Mouse (Mus musculus): ENCODE results near the gene Camta1.

The Camta1 gene

GRCm38 (mm10) chr4:150872681-150873080 lies 989.0 kb downstream of the Camta1 start:
- in situ Hi-C loops (cut with MboI; ENCODE audit: unreplicated experiment in 2 of 2), result no loop called here

GRCm38 (mm10) chr4:150872139-150872651 lies 989.5 kb downstream of the Camta1 start:
- in situ Hi-C loops (cut with MboI; ENCODE audit: unreplicated experiment in 2 of 2), result no loop called here

- in situ Hi-C loops (cut with MboI; ENCODE audit: unreplicated experiment in 2 of 2), result no loop called here
Measured at GRCm38 (mm10) chr4:150871392-150872138, 990.1 kb downstream of the Camta1 start.

GRCm38 (mm10) chr4:150870963-150871391 lies 990.7 kb downstream of the Camta1 start:
- in situ Hi-C loops (cut with MboI; ENCODE audit: unreplicated experiment in 2 of 2), result no loop called here

- in situ Hi-C loops (cut with MboI; ENCODE audit: unreplicated experiment in 2 of 2), result loop anchor here in 1 of 2 experiments (10.0 kb wide), 1 partner anchor 205 kb away; no protein-coding TSS in a partner anchor
Measured at GRCm38 (mm10) chr4:150869276-150870197, 992.1 kb downstream of the Camta1 start.

- in situ Hi-C loops (cut with MboI; ENCODE audit: unreplicated experiment in 2 of 2), result loop anchor here in 1 of 2 experiments (10.0 kb wide), 1 partner anchor 204 kb away; no protein-coding TSS in a partner anchor
Measured at GRCm38 (mm10) chr4:150868859-150869258, 992.8 kb downstream of the Camta1 start.

- in situ Hi-C loops (cut with MboI; ENCODE audit: unreplicated experiment in 2 of 2), result loop anchor here in 1 of 2 experiments (10.0 kb wide), 1 partner anchor 203 kb away; no protein-coding TSS in a partner anchor
Measured at GRCm38 (mm10) chr4:150868161-150868560, 993.5 kb downstream of the Camta1 start.

All from v-Abl transformed pro-B cells (cell line).